Mouse (Mus musculus) heart, adult 2 months (tissue): ENCODE results near the gene Sptlc2.

Experiments used
- CTCF ChIP-seq: fragments of 200-600 bp; IDR thresholded peaks from 2 replicates; pipeline ENCODE4 v1.8.1; 2022; ENCODE audit warnings: antibody characterized with exemption, mild to moderate bottlenecking, moderate library complexity
- EP300 ChIP-seq: fragments of 200-500 bp; IDR thresholded peaks from 2 replicates; pipeline ENCODE4 v1.6.1; 2011; ENCODE audit warnings: low read depth, low read length, control low read depth; ENCODE audit not compliant: insufficient read depth
- POLR2A ChIP-seq: fragments of 200-500 bp; IDR thresholded peaks from 2 replicates; pipeline ENCODE4 v1.6.1; 2011; ENCODE audit warnings: mild to moderate bottlenecking, low read depth, low read length, control low read depth; ENCODE audit not compliant: insufficient read depth

GRCm38 (mm10) chr12:87293934-87294333 is 94.2 kb downstream of the Sptlc2 start:
- TF ChIP-seq EP300 (no peak), CTCF (no peak), POLR2A (no peak)
